Mouse (Mus musculus): ENCODE measurements at regions not wholly inside any gene's neighbourhood (a gene's known extent, or its start where the extent isn't known, plus 50 kb on each side); places are given as distances from the start of the nearest gene placed in this dataset.

GRCm38 (mm10) chr3:130887540-130888312, 157.5 kb upstream of the Rpl34 start:
- peak; percentile 8 for DNase-seq (ENCODE audit: low read depth, low spot score)

- DNase-seq (ENCODE audit: low read depth, low spot score) = no peak
Observed at GRCm38 (mm10) chr3:130885974-130886373, 155.8 kb upstream of the Rpl34 start.

GRCm38 (mm10) chr3:130884393-130884792, 154.2 kb upstream of the Rpl34 start:
- no peak for DNase-seq (ENCODE audit: low read depth, low spot score)

GRCm38 (mm10) chr3:130883928-130884327, 153.7 kb upstream of the Rpl34 start:
- no peak for DNase-seq (ENCODE audit: low read depth, low spot score)

- no peak for DNase-seq (ENCODE audit: low read depth, low spot score)
Observed at GRCm38 (mm10) chr3:130883319-130883718, 153.1 kb upstream of the Rpl34 start.

GRCm38 (mm10) chr3:130880482-130880881, 150.3 kb upstream of the Rpl34 start:
- DNase-seq (ENCODE audit: low read depth, low spot score) = no peak

GRCm38 (mm10) chr3:130879463-130879862, 149.3 kb upstream of the Rpl34 start:
- no peak for DNase-seq (ENCODE audit: low read depth, low spot score)

GRCm38 (mm10) chr3:130878834-130879233, 148.6 kb upstream of the Rpl34 start:
- DNase-seq (ENCODE audit: low read depth, low spot score) = no peak

- no peak for DNase-seq (ENCODE audit: low read depth, low spot score)
Observed at GRCm38 (mm10) chr3:130877981-130878380, 147.8 kb upstream of the Rpl34 start.

GRCm38 (mm10) chr3:130873745-130874144, 143.5 kb upstream of the Rpl34 start:
- no peak for DNase-seq (ENCODE audit: low read depth, low spot score)

- no peak for DNase-seq (ENCODE audit: low read depth, low spot score)
Observed at GRCm38 (mm10) chr3:130866952-130867632, 136.9 kb upstream of the Rpl34 start.

- no peak for DNase-seq (ENCODE audit: low read depth, low spot score)
Observed at GRCm38 (mm10) chr3:130864783-130865182, 134.6 kb upstream of the Rpl34 start.

GRCm38 (mm10) chr3:130863376-130863775, 133.2 kb upstream of the Rpl34 start:
- DNase-seq (ENCODE audit: low read depth, low spot score) = no peak

- DNase-seq (ENCODE audit: low read depth, low spot score) = no peak
Observed at GRCm38 (mm10) chr3:130860315-130860714, 130.1 kb upstream of the Rpl34 start.

GRCm38 (mm10) chr3:130853866-130854265, 123.7 kb upstream of the Rpl34 start:
- no peak for DNase-seq (ENCODE audit: low read depth, low spot score)

GRCm38 (mm10) chr3:130850766-130851308, 120.6 kb upstream of the Rpl34 start:
- no peak for DNase-seq (ENCODE audit: low read depth, low spot score)

- DNase-seq (ENCODE audit: low read depth, low spot score) = no peak
Observed at GRCm38 (mm10) chr3:130841755-130842154, 111.6 kb upstream of the Rpl34 start.

- DNase-seq (ENCODE audit: low read depth, low spot score) = no peak
Observed at GRCm38 (mm10) chr3:130839924-130840440, 109.8 kb upstream of the Rpl34 start.

- no peak for DNase-seq (ENCODE audit: low read depth, low spot score)
Observed at GRCm38 (mm10) chr3:130838626-130839422, 108.6 kb upstream of the Rpl34 start.

GRCm38 (mm10) chr3:130833722-130834121, 103.5 kb upstream of the Rpl34 start:
- no peak for DNase-seq (ENCODE audit: low read depth, low spot score)

- DNase-seq (ENCODE audit: low read depth, low spot score) = no peak
Observed at GRCm38 (mm10) chr3:130833082-130833481, 102.9 kb upstream of the Rpl34 start.

- no peak for DNase-seq (ENCODE audit: low read depth, low spot score)
Observed at GRCm38 (mm10) chr3:130831788-130832187, 101.6 kb upstream of the Rpl34 start.

Data from c-Kit-negative CD71-positive TER-119-positive erythroid progenitor cells, embryonic 14.5 days (primary cell).